In genomic region chr10:117940441-117941265, GRCm38 (mm10) we compare ENCODE assay signal across 8 mouse cellular contexts.
DNase-seq lines count a peak whose midpoint lies in the region; ATAC-seq lines count a peak whose summit lies in the region.

No protein-coding gene starts in this region.

- DNase-seq in cerebellum, adult 9-10 months = peak; percentile 1
- DNase-seq in cerebellum, postnatal 10 days = no peak
- DNase-seq in adrenal gland, postnatal 14 days = peak; percentile 56
- peak; percentile 29 for DNase-seq in heart, postnatal 25 days (ENCODE audit: low spot score)
- DNase-seq in telencephalon, adult 2 months (ENCODE audit: low read depth, low spot score) = peak; percentile 6
- no peak for DNase-seq in c-Kit-positive CD71-positive TER-119-positive erythroid progenitor cells, embryonic 14.5 days (ENCODE audit: low spot score)
- DNase-seq in layer of hippocampus, adult 18-20 months (ENCODE audit: low spot score in 2 of 2) = no peak

- no peak overlapping the region for H3K4me3 ChIP-seq in liver, embryonic 15.5 days (replicated peaks)

- no peaks in the 10 kb centered on the region for H3K36me3 ChIP-seq in liver, embryonic 15.5 days (replicated peaks)

- peak overlapping the region; percentile 10; the same call in 1 of the 2 replicates for H3K4me2 ChIP-seq in liver, embryonic 15.5 days

- no peaks in the 10 kb centered on the region for H3K9me3 ChIP-seq in liver, embryonic 15.5 days (replicated peaks)

- H3K4me1 ChIP-seq in liver, embryonic 15.5 days (replicated peaks) = peaks cover 5% of the 10 kb centered on the region; the same call in 1 of the 2 replicates

- ATAC-seq in liver, embryonic 15.5 days (ENCODE audit: insufficient read depth) = no peak

- no peaks in the 10 kb centered on the region for H3K27me3 ChIP-seq in liver, embryonic 15.5 days

- H3K9ac ChIP-seq in liver, embryonic 15.5 days = no peak overlapping the region

- 24% methylated on average over 10 of the region's 10 CpGs for WGBS in liver, embryonic 15.5 days (ENCODE audit: insufficient replicate concordance)

- intact Hi-C loops in heart, postnatal 25 days (cut with DNase I) = loop anchor here (5.0 kb wide), 3 partner anchors 93 to 167 kb away; partner anchors contain the start of gene Rap1b

- H3K27ac ChIP-seq in liver, embryonic 15.5 days (replicated peaks) = no peak overlapping the region

Comparison
In these comparisons a context has a peak if more than half of its experiments do, and no peak if none do; other contexts are left out.
1. DNase-seq: peak in cerebellum, adult 9-10 months (single experiment), adrenal gland, postnatal 14 days (single experiment), heart, postnatal 25 days (single experiment) and telencephalon, adult 2 months (single experiment); none in cerebellum, postnatal 10 days (0 of 2), c-Kit-positive CD71-positive TER-119-positive erythroid progenitor cells, embryonic 14.5 days (single experiment) and layer of hippocampus, adult 18-20 months (0 of 2).